Mouse (Mus musculus) liver, adult (tissue): ENCODE results near the gene Syn3.

ENCODE experiments used
- GATA4 ChIP-seq: IDR thresholded peaks from 2 replicates; pipeline ENCODE4 v1.6.1; 2014; ENCODE audit warnings: mild to moderate bottlenecking, low read length; ENCODE audit not compliant: insufficient replicate concordance

The Syn3 gene

GRCm38 (mm10) chr10:86137589-86138173 is 361.0 kb downstream of the Syn3 start:
- TF ChIP-seq GATA4 = no peak

DNA sequence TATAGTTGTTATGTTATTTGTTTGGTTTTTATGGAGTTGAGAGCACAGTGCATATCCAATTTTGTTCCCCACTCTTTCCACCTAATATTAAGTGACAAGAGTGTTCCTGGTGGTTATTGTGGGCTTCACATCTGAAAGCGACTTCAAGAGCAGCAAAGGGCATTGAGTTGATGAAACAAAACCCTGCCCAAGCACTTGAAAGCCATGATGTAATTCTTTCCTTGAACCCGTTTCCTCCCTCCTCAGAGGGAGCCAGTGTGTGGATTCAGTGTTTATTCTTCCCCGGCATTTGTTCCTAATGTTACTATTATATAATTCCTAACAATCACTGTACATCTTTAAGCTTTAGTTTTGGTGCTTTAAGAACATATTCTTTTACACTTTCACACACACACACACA is 361.6 kb downstream of the Syn3 start:
- TF ChIP-seq GATA4 = no peak

DNA sequence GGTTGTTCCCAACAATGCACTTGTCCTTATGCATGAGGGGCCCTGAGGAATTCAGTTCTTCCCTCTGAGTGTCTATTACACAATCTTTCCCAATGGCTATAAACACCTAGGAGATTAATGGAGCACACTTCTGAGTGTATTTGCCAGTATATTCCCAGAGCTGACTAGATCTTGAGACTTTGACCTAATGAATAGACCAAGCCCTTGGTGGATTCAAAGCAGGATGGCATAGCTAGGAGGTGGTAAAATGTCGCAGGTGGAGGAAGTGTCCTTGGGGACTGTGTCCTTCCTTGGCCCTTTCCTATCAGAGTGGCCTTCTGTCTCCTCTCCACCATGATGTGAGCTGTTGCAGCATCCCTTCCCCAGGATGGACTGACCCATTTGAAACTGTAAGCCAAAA is 362.4 kb downstream of the Syn3 start:
- no peak for TF ChIP-seq GATA4

GRCm38 (mm10) chr10:86134848-86135247 is 363.8 kb downstream of the Syn3 start:
- no peak for TF ChIP-seq GATA4

DNA sequence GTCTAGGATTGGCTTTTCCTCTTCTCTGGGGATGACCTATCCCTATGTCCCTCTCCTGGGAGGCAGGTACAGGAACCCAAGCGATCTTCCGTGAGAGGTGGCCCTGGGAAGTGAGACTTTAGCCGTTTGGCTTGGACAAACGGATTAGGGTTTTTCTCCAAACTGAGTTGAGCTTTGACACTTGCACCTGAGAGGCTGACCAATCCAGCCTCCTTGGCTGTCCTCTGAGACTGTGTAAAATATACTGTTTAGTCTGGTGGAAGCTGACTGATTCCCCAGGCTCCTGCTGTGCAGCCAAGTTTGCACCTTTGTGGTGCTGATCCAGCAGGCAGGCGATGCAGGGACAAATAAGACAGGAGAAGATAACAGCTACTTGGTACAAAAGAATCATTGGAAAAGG is 364.4 kb downstream of the Syn3 start:
- TF ChIP-seq GATA4 = no peak

DNA sequence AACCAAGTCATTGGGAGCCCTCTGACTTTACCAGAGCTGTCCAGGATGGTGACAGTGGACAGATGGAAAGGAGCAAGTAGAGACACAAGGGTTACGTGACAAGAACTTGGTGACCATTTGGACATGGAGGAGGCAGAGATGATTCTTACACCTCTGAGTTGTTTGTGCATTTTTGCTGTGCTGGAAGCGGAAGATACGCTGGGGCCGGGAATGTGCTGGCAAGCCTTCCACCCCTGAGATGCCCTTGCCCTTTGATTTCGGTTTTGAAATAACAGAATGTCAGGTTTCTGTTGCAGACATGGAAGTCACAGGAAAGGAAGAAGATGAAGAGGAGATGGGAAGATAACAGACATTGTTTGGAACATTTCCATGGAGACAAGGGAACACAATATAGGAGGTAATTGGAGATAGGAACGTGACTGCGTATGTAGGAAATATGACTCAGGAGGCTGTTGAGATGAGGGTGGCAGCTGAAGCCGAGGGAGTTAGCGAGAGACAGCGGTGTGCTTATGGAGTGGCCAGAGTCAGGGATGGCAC is 366.2 kb downstream of the Syn3 start:
- no peak for TF ChIP-seq GATA4

- no peak for TF ChIP-seq GATA4
Measured at GRCm38 (mm10) chr10:86129046-86129445, 369.6 kb downstream of the Syn3 start.

DNA sequence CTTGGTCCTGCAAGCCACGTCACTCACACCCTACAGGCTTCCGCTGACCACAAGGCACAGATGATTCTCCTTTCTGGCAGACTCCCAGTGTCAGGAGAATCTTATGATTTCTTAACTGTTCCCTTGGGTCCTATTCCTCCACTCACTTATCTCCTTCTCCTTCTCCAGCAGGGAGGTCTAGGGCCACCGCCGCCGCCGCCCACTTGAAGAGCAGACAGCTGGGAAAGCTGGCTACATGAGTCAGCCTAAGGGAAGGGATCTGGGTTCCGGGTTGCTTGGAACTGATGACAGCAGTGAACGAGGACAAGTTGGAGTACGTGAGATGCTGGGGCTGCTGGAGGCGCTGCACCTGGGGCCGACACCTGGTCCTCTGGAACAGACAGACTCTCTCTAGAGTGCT is 372.2 kb downstream of the Syn3 start:
- no peak for TF ChIP-seq GATA4

DNA sequence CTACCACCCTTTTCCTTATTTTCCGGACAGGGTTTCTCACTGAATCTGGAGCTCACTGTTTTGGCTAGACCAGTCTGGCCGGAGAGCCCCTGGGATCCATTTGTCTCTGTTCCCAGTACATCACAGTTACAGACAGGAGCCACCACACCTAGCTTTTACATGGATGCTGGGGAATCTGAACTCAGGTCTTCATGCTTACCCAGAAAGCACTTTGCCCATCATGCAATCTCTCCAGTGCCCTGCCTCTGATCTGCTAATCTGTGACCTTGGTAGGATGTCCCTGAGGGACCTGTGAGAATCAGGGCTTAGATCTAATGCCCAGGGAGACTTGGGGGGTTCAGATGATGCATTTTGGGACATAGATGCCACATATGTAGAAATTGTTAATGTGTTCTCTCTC is 373.3 kb downstream of the Syn3 start:
- TF ChIP-seq GATA4 = no peak

GRCm38 (mm10) chr10:86124115-86124514 is 374.6 kb downstream of the Syn3 start:
- TF ChIP-seq GATA4 = no peak

- no peak for TF ChIP-seq GATA4
Measured at GRCm38 (mm10) chr10:86123224-86123623, 375.5 kb downstream of the Syn3 start.

GRCm38 (mm10) chr10:86116268-86116667 is 382.4 kb downstream of the Syn3 start:
- peak; percentile 60; the same call in 1 of the 2 replicates for TF ChIP-seq GATA4

- no peak for TF ChIP-seq GATA4
Measured at GRCm38 (mm10) chr10:86114431-86114848, 384.3 kb downstream of the Syn3 start.

- no peak for TF ChIP-seq GATA4
Measured at GRCm38 (mm10) chr10:86108797-86109196, 389.9 kb downstream of the Syn3 start.

DNA sequence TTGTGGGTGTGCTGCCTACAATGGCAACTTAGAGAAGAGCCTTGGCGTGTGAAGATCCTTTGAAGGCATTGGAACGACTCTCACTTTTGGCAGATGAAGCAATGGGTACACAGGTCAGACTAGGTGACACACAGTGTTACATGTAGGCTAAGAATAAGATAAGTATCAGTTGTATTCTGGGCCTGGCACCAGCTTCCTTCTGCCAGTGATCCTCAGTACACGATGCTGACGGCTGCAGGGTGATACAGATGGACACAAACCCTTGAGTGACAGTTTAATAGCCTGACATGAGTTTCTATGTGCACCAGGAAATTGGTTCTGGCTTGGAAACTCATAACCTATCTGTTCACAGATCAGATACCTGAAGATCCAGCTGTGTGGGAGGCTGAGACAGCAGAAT is 391.0 kb downstream of the Syn3 start:
- TF ChIP-seq GATA4 = no peak

DNA sequence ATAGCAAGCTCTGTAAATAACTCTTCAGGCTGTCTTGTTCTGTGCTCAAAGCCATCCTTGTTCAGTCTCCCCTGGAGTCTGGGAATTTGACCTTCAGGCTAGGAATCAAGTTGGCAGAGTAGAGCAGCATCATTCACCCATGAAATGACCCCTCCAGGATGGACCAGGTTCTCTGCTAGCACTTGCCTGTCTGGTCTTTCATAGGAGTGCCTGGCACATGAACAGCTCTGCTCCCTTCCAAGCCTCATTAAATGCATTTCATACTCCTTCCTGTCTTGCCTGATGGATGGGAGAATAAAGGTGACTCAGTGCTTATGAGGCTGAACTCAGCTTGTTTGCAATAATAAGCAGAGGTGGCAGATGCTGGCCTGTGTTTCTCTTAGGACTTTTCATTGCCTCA is 394.7 kb downstream of the Syn3 start:
- no peak for TF ChIP-seq GATA4

DNA sequence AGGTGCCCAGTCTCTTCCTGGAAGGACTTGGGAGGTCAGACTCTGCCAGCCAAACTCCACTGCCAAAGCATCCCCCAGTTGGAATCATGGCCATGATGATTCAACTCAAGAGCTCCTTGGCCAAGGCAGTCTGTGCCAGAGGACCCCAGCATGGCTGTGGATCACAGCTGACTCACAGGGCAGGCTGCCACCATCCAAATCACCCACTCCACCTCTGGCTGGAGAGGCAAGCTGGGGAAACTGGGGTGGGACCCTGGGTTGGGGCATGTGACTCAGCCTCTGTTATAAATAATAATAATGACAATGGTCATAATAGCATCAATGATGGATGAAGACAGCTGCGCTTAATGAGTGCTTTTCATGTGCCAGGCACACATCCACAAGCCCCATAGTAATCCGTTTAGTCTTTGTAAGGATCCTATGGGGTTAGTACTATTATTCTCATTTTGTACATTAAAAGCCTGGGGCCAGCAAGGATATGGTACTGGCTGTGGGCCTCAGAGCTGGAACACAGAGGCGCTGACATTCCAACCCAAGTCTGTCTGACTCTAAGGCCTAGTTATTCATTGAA is 398.3 kb downstream of the Syn3 start:
- no peak for TF ChIP-seq GATA4

- no peak for TF ChIP-seq GATA4
Measured at GRCm38 (mm10) chr10:86098363-86098762, 400.3 kb downstream of the Syn3 start.
